Mouse (Mus musculus) lung, embryonic 16.5 days (tissue): ENCODE measurements around the gene Olfr456. TPM values are rescaled to one million over a fixed set of nuclear protein-coding genes. Genes with fewer than 3 reads are reported as not detected.
"Not testable (repeated sequence)": the region's sequence is repeated elsewhere in the genome, so short reads cannot be mapped to it uniquely, and the experiment has no call there.

Experiments used
- ATAC-seq: fragments of 200-750 bp; cut with Nextera tagmentation; 2 replicates; pipeline ENCODE4 v1.8.0; 2017; ENCODE audit warnings: low read depth, mild to moderate bottlenecking, moderate library complexity
- H3K27ac ChIP-seq: fragments of 300-500 bp; sonication (generic); 2 replicates; pipeline ENCODE4 v1.5.1; 2014; ENCODE audit warnings: mild to moderate bottlenecking, control low read depth, low read length
- H3K27me3 ChIP-seq: fragments of 300-500 bp; sonication (generic); 2 replicates; pipeline ENCODE4 v1.6.1; 2014; ENCODE audit warnings: low read depth, low read length, mixed read lengths; ENCODE audit not compliant: control insufficient read depth, insufficient read depth
- H3K36me3 ChIP-seq: fragments of 300-500 bp; sonication (generic); 2 replicates; pipeline ENCODE4 v1.6.1; 2014; ENCODE audit warnings: low read length; ENCODE audit not compliant: control insufficient read depth, insufficient read depth
- H3K4me1 ChIP-seq: fragments of 300-500 bp; sonication (generic); replicated peaks from 2 replicates; pipeline ENCODE4 v1.6.1; 2014; ENCODE audit warnings: low read length, mixed read lengths; ENCODE audit not compliant: control insufficient read depth, insufficient read depth
- H3K4me2 ChIP-seq: fragments of 300-500 bp; sonication (generic); 2 replicates; pipeline ENCODE4 v1.6.1; 2014; ENCODE audit warnings: low read depth, low read length, control low read depth
- H3K4me3 ChIP-seq: fragments of 300-500 bp; sonication (generic); 2 replicates; pipeline ENCODE4 v1.5.1; 2014; ENCODE audit warnings: mild to moderate bottlenecking, low read length, control low read depth
- H3K9ac ChIP-seq: fragments of 300-500 bp; sonication (generic); 2 replicates; pipeline ENCODE4 v1.6.1; 2014; ENCODE audit warnings: low read length, control low read depth
- H3K9me3 ChIP-seq: fragments of 300-500 bp; sonication (generic); 2 replicates; pipeline ENCODE4 v1.6.1; 2016; ENCODE audit warnings: low read length; ENCODE audit not compliant: control insufficient read depth
- WGBS: fragments of 180-500 bp; shearing (Covaris S2); extraction: QIAGEN DNeasy Blood & Tissue Kit; methylation state at CpG from one replicate; pipeline ENCODE4 v1.1.7; 2014; 5-methylcytosine and 5-hydroxymethylcytosine counted together
- polyA plus RNA-seq: library from polyadenylated mRNA; unstranded; fragments of >200 nt; fragmentation: Nextera tagmentation; extraction: Ambion mirVana; gene quantifications from 2 replicates; pipeline ENCODE4 v1.2.1, GENCODE M21; 2015

Olfr456 gene
- 0.19 TPM in 1 of 2 replicates, not detected in the other for polyA plus RNA-seq

DNA sequence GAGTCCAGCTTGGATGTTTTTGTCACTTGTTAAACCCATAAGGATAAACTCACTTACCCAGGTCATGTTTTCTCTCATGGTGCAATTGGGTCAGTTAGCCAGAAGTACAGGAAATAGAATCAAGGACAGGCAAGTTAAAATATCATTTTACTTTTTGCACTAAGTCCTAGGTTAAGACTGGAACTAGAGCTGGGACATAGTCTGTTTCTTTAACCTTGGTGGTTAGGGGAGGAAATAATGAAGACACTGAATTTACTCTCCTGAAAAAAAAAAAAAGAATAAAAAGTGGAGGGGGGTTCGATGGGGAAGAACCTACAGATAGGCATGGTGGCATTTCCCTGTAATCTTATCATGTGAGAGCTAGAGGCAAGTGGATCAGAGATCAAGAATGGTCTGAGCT, at the start of gene Olfr456:
Gene Olfr456, minus strand, starts transcription at position 101 of the 400 bp plus-strand sequence.
- Histone ChIP-seq H3K9ac (no peak within 1 kb of the TSS), H3K4me3 (no peak within 1 kb of the TSS), H3K4me2 (no peak within 1 kb of the TSS), H3K9me3 (no peaks in the 10 kb centered on the region), H3K27ac (no peak within 1 kb of the TSS), H3K27me3 (no peaks in the 10 kb centered on the region), H3K4me1 (no peaks in the 10 kb centered on the region), H3K36me3 (no peaks in the 10 kb centered on the region)
- no peak for ATAC-seq
- WGBS: 68% methylated on average over 1 of the region's 1 CpGs

DNA sequence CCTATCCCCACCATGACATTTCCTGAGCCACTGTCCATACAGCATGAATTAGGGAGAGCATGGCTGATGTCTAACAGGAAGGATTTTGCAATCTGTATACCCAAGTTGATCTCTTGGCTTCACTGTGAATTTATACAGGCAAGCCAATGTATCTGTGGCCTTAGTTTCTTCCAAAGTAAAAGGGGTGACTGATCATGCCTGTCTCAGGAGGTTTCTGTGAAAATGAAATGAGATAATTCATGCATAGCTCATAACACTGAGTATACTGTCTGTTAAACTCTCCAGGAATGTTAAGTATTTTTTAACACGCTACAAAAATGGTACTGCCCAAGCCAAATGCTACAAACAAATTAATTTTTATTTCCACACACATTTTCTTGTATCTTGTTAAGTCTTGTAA, 26.4 kb upstream of the Olfr456 start:
- H3K9ac ChIP-seq: no peak overlapping the region
- no peak overlapping the region for H3K27ac ChIP-seq
- WGBS: 49% methylated on average over 1 of the region's 1 CpGs
- no peaks in the 10 kb centered on the region for H3K27me3 ChIP-seq
- ATAC-seq: peak; percentile 26; the same call in 1 of the 2 replicates
- H3K4me2 ChIP-seq: no peak overlapping the region
- H3K4me1 ChIP-seq: no peaks in the 10 kb centered on the region
- no peaks in the 10 kb centered on the region for H3K9me3 ChIP-seq
- no peak overlapping the region for H3K4me3 ChIP-seq
- no peaks in the 10 kb centered on the region for H3K36me3 ChIP-seq

DNA sequence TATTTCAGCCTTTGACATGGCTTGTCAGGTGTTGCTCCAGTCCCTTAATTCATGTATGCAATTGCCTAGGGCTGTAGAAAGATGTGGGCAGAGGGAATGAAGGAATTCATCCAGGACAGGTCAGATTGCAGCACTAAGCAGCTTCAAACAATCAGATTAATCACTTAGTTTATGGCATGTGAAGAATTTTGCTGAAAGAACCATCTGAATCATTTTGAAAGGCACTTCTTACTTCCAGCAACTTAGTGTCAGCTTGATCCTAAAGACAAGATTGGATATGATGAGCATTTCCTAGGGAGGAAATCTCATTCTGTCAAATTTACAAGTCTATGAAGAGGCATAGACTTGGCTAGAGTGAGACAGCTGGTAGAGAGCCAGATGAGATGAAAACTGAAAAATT, 22.3 kb upstream of the Olfr456 start:
- Histone ChIP-seq H3K27me3 (no peaks in the 10 kb centered on the region), H3K36me3 (no peaks in the 10 kb centered on the region)

GRCm38 (mm10) chr6:42503478-42503877, 16.5 kb upstream of the Olfr456 start:
- H3K4me2 ChIP-seq: no peak overlapping the region
- 0 out of 2 replicates have a peak, but pooled peaks have one; percentile 34 for ATAC-seq
- H3K27ac ChIP-seq: no peak overlapping the region
- H3K4me1 ChIP-seq: no peaks in the 10 kb centered on the region
- H3K4me3 ChIP-seq: no peak overlapping the region
- WGBS: 55% methylated on average over 2 of the region's 2 CpGs
- H3K27me3 ChIP-seq: no peaks in the 10 kb centered on the region
- H3K9me3 ChIP-seq: no peaks in the 10 kb centered on the region
- no peaks in the 10 kb centered on the region for H3K36me3 ChIP-seq
- H3K9ac ChIP-seq: no peak overlapping the region

More for the DNA sequence above, 22.3 kb upstream of the Olfr456 start:
- Histone ChIP-seq H3K4me1 (no peaks in the 10 kb centered on the region), H3K9me3 (no peaks in the 10 kb centered on the region), H3K4me3 (no peak overlapping the region), H3K4me2 (no peak overlapping the region), H3K9ac (no peak overlapping the region), H3K27ac (no peak overlapping the region)
- peak; percentile 38; the same call in 1 of the 2 replicates for ATAC-seq

DNA sequence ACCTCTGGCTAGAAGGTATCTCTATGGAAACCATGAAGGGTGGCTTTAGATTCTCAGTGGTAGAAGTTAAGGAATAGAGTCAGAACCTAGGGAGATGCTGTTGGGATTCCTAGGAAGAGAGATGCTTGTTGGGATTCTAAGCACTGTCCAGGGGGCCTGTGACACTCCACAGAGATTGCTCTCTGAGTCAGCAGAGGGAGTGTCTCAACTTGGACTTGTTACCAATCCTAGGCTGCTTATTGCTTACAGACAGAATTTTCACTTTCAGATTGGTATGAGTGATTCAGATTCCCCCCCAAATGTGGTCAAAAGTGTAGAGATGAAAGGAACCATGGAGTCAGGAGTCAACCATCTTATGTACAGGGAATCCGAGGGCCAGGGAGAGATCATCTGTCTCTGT, 2.7 kb upstream of the Olfr456 start:
- Histone ChIP-seq H3K4me2 (no peak overlapping the region), H3K4me3 (no peak overlapping the region), H3K9ac (no peak overlapping the region), H3K4me1 (no peaks in the 10 kb centered on the region), H3K27me3 (no peaks in the 10 kb centered on the region), H3K9me3 (no peaks in the 10 kb centered on the region), H3K27ac (no peak overlapping the region), H3K36me3 (no peaks in the 10 kb centered on the region)
- no peak for ATAC-seq
- WGBS: 43% methylated on average over 1 of the region's 1 CpGs

- Histone ChIP-seq H3K27ac (no peak overlapping the region; the same call in none of the 2 replicates), H3K4me3 (no peak overlapping the region), H3K9me3 (no peaks in the 10 kb centered on the region), H3K4me1 (no peaks in the 10 kb centered on the region), H3K4me2 (no peak overlapping the region), H3K9ac (no peak overlapping the region), H3K36me3 (no peaks in the 10 kb centered on the region), H3K27me3 (no peaks in the 10 kb centered on the region)
- peak; percentile 78 for ATAC-seq
Measured at GRCm38 (mm10) chr6:42484633-42485032, 2.4 kb downstream of the Olfr456 start.

DNA sequence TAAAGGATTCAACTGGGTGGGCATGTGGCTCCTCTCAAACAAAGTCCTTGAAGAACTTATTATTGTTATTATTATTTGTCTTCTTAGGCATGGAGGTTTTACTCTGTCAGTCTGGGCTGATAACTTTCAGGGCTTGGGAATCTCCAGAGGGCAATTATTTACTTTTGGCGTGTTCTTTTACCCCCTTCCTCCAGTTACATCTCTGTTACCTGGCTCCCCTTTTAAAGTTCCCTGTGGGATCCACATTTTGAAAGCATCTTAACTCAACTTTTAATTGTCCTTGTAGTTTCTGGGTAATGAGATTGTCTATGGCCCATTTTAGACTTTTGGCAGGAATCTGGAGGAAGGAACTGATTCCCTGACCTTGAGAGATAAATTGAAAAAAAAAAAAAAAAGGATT, 10.8 kb downstream of the Olfr456 start, which contains the start of gene Olfr457:
Gene Olfr457, minus strand, starts transcription at position 101 of the 400 bp plus-strand sequence.
- Histone ChIP-seq H3K36me3 (no peaks in the 10 kb centered on the region), H3K9me3 (no peaks in the 10 kb centered on the region), H3K9ac (no peak within 1 kb of the TSS), H3K4me2 (no peak within 1 kb of the TSS), H3K27me3 (no peaks in the 10 kb centered on the region), H3K4me3 (no peak within 1 kb of the TSS), H3K4me1 (no peaks in the 10 kb centered on the region), H3K27ac (no peak within 1 kb of the TSS)
- ATAC-seq: no peak
- 56% methylated on average over 1 of the region's 1 CpGs for WGBS

DNA sequence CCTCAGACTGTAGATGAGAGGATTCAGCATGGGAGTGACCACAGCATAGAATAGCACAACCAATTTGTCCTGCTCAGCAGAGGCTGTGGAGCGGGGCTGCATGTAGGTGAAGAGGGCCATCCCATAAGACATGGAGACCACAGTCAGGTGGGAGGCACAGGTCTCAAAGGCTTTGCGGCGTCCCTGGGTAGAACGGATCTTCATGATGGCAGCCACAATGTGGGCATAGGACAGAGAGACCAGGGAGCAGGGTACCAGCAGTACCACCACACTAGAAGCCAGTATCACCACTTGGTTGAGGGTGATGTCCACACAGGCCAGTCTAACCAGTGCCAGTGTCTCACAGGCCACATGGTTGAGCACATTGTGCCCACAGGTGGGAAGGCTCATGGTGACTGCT, 15.7 kb downstream of the Olfr456 start:
- not testable (repeated sequence) for H3K9me3 ChIP-seq, ATAC-seq, H3K4me1 ChIP-seq, H3K9ac ChIP-seq, H3K36me3 ChIP-seq, H3K4me2 ChIP-seq, H3K27me3 ChIP-seq, H3K27ac ChIP-seq, H3K4me3 ChIP-seq
- WGBS: 98% methylated on average over 4 of the region's 4 CpGs

DNA sequence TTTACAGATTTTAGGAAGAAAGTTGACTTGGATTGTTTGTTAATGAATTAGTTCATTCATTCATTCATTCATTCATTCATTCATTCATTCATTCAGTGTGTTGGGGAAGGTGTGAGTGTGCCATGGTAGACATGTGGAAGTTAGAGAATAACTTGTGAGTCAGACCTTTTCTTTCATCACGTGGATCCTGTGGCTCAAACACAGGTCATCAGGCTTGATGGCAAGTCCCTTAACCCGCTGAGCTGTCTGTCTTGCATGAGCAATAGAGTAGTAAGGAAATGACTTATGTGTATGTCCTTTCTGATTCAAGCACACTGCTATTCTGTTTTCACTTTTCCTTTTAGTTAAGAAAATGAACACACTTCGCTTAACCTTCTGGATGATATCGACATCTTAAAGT, 16.5 kb downstream of the Olfr456 start:
- ATAC-seq: no peak
- Histone ChIP-seq H3K9me3 (no peaks in the 10 kb centered on the region), H3K27me3 (no peaks in the 10 kb centered on the region), H3K4me3 (no peak overlapping the region), H3K9ac (no peak overlapping the region), H3K4me1 (no peaks in the 10 kb centered on the region), H3K27ac (no peak overlapping the region), H3K36me3 (no peaks in the 10 kb centered on the region), H3K4me2 (no peak overlapping the region)
- 81% methylated on average over 4 of the region's 4 CpGs for WGBS

DNA sequence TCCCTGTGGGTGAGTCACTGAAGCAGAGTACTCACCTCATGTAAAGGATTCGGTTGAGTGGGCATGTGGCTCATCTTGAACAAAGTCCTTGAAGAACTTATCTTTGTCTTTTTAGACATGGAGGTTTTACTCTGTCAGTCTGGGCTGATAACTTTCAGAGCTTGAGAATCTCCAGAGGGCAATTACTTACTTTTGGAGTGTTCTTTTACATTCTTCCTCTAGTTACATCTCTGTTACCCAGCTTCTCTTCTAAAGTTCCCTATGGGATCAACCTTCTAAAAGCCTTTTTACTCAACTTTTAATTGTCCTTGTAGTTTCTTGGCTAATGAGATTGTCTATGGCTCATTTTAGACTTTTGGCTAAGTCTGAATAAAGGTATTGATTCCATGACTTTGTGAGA, 21.9 kb downstream of the Olfr456 start, which contains the start of gene Olfr458:
Gene Olfr458, minus strand, starts transcription at position 101 of the 400 bp plus-strand sequence.
- Histone ChIP-seq H3K9me3 (no peaks in the 10 kb centered on the region), H3K4me1 (no peaks in the 10 kb centered on the region), H3K27me3 (no peaks in the 10 kb centered on the region), H3K9ac (no peak within 1 kb of the TSS), H3K4me2 (no peak within 1 kb of the TSS), H3K27ac (no peak within 1 kb of the TSS), H3K4me3 (no peak within 1 kb of the TSS), H3K36me3 (no peaks in the 10 kb centered on the region)
- ATAC-seq: no peak
- 76% methylated on average over 1 of the region's 1 CpGs for WGBS
